ENCODE assay signal across 13 mouse cellular contexts in the genomic region with DNA sequence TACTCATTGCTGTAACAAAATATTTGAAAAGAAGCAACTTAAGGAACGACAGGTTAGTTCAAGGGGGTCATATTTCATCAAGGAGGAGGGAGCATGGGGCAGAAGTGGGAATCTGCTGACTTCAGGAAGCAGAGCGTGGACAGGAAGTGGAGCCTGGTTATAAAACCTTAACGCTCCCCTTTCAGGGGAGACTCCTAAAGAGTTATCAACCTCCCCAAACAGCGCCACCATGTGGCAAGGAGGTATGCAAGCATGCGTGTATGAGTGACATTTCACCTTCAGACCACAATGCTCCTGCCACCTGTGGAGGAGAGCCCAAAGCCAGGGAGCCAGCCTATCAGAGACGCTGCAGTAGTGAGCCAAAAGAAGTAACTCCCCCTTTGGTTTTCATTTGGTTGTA. TPM values are rescaled to one million over a fixed set of nuclear protein-coding genes. Genes with fewer than 3 reads are reported as not detected.
DNase-seq lines count a peak whose midpoint lies in the region; ATAC-seq and TF ChIP-seq lines count a peak whose summit lies in the region.
"Had no signal": no experiment of that assay in that cellular context is flagged by ENCODE, and none has a peak within 500 bp of the region (broad histone marks: within the 10 kb centered on the region; RNA-seq: fewer than 3 reads in every experiment).

No protein-coding gene starts in this region.

- no peak for TF ChIP-seq POLR2A in embryonic fibroblast, embryonic 13.5 days (IDR thresholded peaks at IDR 0.05; ENCODE audit: low read depth, low read length)

- H3K27ac ChIP-seq in gastrocnemius, adult 2 months: no peak overlapping the region
- H3K27ac ChIP-seq in embryonic fibroblast, embryonic 13.5 days (ENCODE audit: insufficient read depth, low read length): no peak overlapping the region
- H3K27ac ChIP-seq: heart, embryonic 15.5 days; liver, embryonic 15.5 days; stomach, embryonic 15.5 days had no signal

- no peak for DNase-seq in gastrocnemius, adult 2 months
- no peak for DNase-seq in gastrocnemius, postnatal 25 days
- peak; percentile 23 for DNase-seq in thymus, postnatal 14 days
- DNase-seq in thymus, postnatal 36 days: no peak
- DNase-seq in heart, postnatal 36 days: no peak
- no peak for DNase-seq in adrenal gland, postnatal 25 days
- DNase-seq: cerebellum, adult 11-12 months; right cerebral cortex, postnatal 14 days had no signal

- intact Hi-C loops in gastrocnemius, adult 2 months (cut with DNase I): no loop called here
- intact Hi-C loops in heart, postnatal 36 days (cut with DNase I): no loop called here

- H3K4me3 ChIP-seq in gastrocnemius, adult 2 months: no peak overlapping the region
- no peak overlapping the region for H3K4me3 ChIP-seq in embryonic fibroblast, embryonic 13.5 days (ENCODE audit: insufficient read depth, low read length)
- H3K4me3 ChIP-seq: heart, embryonic 15.5 days; liver, embryonic 15.5 days; stomach, embryonic 15.5 days had no signal

- TF ChIP-seq CTCF in gastrocnemius, adult 2 months (IDR thresholded peaks at IDR 0.05): peak; percentile 10; the same call in 1 of the 2 replicates
- peak; percentile 5; the same call in 1 of the 2 replicates for TF ChIP-seq CTCF in embryonic fibroblast, embryonic 13.5 days (IDR thresholded peaks at IDR 0.05; ENCODE audit: borderline replicate concordance, insufficient read depth, low read length)

- H3K4me1 ChIP-seq in embryonic fibroblast, embryonic 13.5 days (ENCODE audit: control insufficient read depth, insufficient read depth, low read length): no peaks in the 10 kb centered on the region
- H3K4me1 ChIP-seq: heart, embryonic 15.5 days; liver, embryonic 15.5 days had no signal

- no peak for ATAC-seq in frontal cortex, adult (ENCODE audit: low TSS enrichment)

RNA-seq across cellular contexts. Expression of a gene that starts 10.8 kb away (rescaled TPM):
- total RNA-seq in gastrocnemius, adult 2 months (2021): 10 to 100 TPM; 66.0 to 96.1 TPM
- total RNA-seq in gastrocnemius, postnatal 25 days (2021): 10 to 100 TPM; 67.5 to 69.2 TPM
- polyA plus RNA-seq in embryonic fibroblast, embryonic 13.5 days (2011; ENCODE audit: insufficient read length, low read depth, missing spikeins): 124 and 136 TPM in 2 replicates
- 10 to 100 TPM; 55.3 to 57.4 TPM for total RNA-seq in heart, postnatal 36 days (2021)
- 112 and 116 TPM in 2 replicates for total RNA-seq in adrenal gland, postnatal 25 days (2021)
